Mouse (Mus musculus) forelimb bud, embryonic 11.5 days (tissue): Measurements from ENCODE around the gene Mgat4a.

ENCODE experiments used
- DNase-seq: peaks from one replicate; pipeline ENCODE4 v3.0.0-alpha.2; 2012; ENCODE audit warnings: low read depth, low spot score

Gene Mgat4a

DNA sequence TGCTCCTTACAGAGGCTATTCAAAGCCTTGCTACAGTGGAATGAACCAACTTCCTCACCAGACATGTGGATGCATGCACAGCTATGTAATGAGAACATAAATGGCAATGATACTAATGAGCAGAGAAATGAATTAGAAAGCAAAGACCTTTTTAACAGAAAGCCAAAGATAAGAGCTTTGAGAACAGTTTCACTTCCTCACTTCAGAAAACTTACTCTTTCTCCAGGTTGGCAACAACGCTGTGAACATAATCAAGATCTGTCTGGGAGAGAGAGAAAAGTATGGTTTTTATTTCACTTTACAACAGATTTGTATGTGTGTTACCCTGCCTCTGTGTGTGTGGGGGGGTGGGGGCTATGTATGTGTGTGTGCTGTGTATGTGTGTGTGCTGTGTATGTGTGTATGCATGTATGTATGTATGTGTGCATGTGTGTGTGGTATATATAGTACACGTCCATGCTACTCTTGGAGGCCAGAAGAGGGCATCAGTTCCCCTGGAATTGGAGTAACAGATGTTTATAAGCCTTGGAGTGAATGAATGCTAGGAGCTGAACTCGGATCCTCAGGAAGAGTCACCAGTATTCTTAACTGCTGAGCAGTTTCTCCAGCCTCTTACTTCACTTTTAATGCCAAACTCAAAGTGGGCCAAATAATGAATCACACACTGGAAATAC, 74.4 kb downstream of the Mgat4a start:
- DNase-seq: no peak

DNA sequence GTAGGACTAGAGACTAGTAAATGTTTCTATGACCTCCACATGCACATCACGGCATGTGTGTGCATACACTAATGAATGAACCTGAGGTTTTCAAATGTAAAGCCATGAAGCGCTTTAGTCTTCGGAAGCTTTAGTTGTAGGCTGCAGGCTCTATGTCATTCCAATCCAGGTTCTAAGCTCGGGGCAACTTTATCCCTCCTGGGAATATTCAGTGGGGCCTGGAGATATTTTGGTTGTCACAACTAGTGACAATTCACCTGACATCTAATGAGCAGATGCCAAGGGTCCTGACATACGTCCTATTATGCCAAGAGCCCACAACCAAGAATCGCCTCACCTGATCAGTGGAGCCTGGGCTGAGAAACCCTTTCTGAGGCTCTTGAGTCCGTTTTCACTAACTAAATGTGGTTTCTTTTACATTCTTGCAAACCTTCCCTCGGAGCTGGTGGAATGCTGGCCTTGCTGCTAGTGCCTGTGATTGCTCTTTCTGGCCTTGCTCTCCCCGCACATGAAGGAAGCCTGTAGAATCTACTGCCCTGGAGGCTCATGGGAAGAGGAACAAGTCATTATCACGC, 75.9 kb downstream of the Mgat4a start:
- no peak for DNase-seq

GRCm38 (mm10) chr1:37457546-37457945, 83.3 kb downstream of the Mgat4a start:
- no peak for DNase-seq

- no peak for DNase-seq
These were observed 89.5 kb downstream of the Mgat4a start for GRCm38 (mm10) chr1:37451270-37451669.

DNA sequence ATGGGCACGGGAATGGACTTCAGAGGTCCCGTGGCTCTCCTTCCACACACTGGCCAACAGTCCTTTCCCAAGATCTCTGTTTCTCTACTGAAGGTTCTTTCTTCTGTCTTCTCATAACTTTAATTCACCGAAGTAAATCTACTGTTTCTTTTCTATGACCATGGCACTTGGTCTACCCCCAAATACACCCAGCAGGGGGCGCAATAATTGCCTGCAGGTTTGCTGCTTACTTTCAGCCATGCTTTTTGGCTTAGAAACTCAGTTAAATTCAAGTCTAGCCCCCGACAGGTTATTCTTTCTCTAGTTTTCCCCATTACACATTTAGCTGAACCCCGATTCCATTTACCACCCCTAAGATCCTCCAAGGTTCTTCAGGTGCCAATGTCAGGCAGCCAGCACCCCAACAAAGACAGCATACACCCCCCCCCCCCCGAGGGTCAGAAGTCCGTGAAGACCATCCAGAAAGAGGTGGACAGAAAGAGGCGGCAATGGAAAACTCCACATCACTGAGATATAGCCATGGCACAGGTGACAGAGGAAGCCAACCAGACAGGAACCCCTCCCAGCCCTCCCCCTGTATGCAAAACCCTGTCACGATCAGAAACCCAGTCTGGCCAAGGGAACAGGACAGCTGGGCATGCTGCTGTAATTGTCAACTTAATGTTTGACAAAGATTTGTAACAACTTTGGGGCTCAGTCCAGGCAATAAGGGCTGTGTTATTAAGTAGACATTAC, 92.3 kb downstream of the Mgat4a start:
- peak; percentile 17 for DNase-seq

- no peak for DNase-seq
These were observed 97.7 kb downstream of the Mgat4a start for GRCm38 (mm10) chr1:37442848-37443835.

DNA sequence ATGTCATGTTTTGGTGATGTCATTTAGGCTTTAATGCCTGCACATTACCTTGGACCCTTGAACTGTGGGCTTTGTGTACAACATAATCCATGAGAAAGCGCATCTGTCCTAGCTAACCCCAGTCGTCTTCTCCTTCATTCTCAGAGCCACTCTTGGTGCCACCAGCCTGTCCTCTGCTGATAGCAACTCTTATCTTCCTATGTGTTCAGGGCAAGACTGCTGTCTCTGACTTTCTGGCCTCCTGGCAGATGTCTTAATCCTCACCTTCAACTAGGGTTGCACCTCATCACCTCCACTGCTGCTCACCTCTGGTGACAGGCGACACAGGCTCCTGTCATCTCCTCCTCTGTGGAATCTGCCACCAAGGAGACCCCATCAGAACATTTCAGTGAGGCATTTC, 104.4 kb downstream of the Mgat4a start:
- DNase-seq: no peak

DNA sequence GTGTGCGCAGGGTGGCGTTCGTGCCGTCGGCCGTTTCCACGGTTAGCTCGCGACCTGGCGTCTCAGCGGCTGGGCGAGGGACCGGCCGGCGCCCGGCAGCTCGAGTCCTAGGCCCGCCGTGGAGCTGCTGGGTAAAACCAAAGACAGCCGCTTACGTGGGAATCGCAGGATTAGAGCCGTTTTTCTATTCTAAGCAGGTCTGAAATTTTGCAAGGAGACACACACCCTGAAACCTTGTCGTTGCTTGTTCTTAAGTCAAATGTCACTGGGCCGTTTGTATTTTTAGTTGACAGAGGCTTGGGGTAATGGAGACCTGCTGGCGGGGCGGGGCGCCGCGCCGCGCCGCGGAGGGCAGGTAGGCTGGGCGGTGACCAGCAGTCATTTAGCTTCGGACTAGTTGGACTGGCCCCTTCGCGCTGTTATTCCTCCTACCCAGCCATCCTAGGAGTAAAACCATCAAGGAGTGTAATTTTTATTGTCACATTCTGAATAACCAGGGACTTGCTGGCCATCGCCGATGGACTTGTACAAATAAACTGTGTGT, 110.4 kb downstream of the Mgat4a start:
- DNase-seq: no peak

DNA sequence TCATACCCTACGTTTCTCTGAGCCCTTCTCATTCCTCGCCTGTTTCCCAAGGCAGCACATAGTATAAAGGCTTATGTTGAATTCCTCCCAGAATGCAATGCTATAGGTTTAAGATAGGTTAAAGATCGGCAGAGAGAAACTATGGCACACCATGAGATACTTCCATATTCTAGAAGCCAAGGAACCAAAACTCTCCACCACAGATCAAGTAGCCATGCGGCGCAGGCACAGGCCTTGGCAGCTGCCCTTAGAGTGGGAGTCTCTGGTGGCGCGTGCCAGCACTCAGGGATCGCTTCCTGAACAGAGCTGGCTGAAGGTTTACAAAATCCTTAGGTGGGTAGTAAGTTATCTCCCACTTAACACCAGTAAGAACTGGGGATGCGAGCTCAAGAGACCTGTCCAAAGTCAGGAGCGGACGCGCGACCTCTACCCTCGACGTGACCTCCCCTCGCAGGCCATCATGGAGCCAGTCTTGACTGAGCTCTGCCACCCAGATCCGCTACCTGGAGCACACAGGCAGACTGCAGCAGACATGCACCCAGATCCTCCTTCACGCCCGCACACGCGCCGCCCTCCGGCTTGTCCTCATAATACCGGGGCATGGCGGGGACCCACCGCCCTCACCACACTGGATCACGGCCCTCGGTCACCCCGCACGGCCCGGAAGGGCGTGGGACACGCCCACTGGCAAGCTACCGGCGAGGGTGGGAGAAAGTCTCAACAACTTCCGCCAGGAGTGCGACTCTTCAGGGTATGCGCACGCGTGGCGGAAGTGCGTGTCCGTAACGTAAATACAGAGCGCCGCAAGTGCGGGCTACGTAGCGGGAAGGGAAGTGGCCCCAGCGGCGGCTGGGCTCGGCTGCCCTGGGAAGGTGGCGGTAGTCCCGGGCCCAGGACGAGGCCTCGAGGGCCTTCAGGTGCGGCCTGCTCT, 111.2 kb downstream of the Mgat4a start, which contains the start of the genes Coa5 and Unc50:
Gene Coa5 (minus strand): TSS at position 738 of the 931 bp plus-strand sequence.
Gene Unc50 (plus strand): TSS at position 774 of the 931 bp plus-strand sequence.
- peak; percentile 93 for DNase-seq

- DNase-seq: no peak
These were observed 111.9 kb downstream of the Mgat4a start for GRCm38 (mm10) chr1:37428911-37429310.

- DNase-seq: no peak
These were observed 113.5 kb downstream of the Mgat4a start for GRCm38 (mm10) chr1:37427144-37427875.

DNA sequence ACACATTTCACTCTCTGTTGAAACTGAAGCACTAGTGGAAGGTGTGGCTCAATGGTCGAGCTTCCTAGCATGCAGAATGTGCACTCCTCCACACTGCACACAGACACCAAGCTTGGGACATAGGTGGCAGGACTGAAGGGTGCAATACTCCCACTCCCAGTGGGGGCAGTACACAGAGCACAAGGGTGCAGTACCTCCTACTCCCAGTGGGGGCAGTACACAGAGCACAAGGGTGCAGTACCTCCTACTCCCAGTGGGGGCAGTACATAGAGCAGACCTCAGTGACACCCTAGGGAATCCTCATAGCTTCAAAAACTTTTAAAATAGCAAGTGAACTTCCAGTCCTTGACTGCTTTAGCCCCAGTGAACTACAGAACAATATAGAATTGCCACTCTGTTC, 121.4 kb downstream of the Mgat4a start:
- peak; percentile 17 for DNase-seq

GRCm38 (mm10) chr1:37415394-37415793, 125.4 kb downstream of the Mgat4a start:
- DNase-seq: no peak

DNA sequence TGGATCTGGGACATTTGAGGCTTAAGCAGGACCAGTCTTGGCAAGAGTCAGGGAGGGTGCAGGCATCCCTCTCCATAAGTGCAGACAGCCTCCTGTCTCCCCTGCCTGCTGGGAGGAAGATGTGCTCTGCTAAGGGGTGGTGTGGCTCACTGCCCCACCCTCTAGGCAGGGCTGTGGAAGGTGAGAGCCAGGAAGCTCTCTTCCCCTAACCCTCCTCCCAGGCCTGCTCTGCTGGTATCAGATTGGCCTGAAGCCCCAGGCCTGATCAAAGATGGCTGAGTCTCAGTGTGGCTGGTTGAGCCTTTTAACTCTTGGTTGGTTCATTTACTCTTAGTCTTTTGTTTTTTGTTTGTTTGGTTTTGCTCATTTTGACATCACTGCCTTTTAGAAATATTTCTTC, 131.2 kb downstream of the Mgat4a start:
- no peak for DNase-seq

DNA sequence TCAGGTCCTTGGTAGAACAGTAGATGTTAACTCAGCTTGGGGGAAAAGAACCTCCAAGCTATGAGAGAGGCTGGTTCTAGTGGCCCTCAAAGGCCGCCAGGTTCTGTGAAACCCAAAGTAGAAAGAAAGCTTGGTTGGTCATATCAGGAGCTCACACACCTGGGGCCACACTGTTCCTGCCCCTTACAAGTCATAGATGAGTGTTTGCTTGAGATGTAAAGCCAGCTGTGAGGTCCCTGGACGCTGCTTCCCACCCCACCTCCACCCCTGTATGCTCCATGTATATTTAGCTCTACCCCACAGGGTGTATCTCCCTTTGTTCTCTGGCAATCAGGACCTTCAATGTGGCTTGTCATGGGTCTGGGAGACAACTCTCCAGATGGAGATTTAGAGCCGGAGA, 132.1 kb downstream of the Mgat4a start:
- DNase-seq: no peak

DNA sequence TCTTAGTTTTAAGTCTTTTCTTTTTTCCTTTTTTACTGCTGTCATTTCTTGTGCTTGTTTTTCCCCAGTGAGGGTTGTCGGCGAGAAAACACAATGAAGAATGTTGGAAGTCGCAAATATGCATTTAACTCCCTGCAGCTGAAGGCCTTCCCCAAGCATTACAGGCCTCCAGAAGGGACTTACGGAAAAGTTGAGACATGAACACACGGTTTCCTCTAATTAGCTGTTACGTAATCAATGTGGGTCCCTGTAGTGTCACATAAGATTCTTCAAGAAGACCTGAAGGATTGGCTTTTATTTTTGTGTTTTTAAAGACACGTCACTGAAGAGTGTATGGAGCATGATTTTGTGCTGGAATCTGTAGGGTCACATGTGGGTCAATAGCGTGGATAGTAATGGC, 132.8 kb downstream of the Mgat4a start:
- no peak for DNase-seq

DNA sequence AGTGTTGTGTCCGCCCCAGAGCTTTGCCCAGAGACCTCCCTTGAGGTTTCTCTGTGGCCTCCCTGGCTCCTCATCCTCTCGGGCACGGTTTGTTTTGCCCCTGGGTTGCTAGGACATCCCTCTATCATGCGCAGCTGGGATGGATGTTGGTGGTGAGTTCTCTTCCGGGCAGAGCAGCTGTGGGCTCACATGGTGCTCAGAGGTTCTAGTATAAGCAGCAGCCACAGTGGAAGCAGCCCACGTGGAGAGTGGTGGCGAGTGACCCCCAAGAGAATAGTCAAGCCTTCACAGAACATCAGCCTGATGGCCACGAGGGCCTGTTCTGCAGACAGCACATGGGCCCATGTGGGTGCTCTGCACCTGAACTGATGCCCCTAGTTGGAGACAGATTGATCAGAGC, 133.6 kb downstream of the Mgat4a start:
- DNase-seq: no peak

- no peak for DNase-seq
These were observed 135.7 kb downstream of the Mgat4a start for GRCm38 (mm10) chr1:37405137-37405536.

DNA sequence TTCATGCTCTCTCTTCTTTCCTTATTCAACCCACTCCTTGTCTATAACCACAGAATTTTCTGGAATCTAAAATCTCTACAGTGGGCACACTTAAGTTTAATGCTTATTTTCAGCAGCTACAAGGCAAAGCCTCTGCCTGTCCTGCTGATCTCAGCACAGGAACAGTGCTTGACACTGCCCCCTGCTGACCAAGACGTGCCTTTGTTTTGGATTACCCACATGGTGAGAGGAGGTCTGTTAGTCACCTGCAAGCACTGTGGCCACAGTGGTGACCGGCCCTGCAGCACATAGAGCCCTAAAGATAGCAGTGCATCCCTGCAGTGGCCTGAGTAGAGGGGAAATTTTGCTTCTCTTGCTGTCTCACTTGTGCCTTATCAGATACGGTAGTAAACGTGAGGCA, 139.1 kb downstream of the Mgat4a start:
- peak; percentile 69 for DNase-seq
